Mouse (Mus musculus) liver, embryonic 14.5 days (tissue): ENCODE measurements at regions not wholly inside any gene's neighbourhood (a gene's known extent, or its start where the extent isn't known, plus 50 kb on each side); places are given as distances from the start of the nearest gene placed in this dataset.

Experiments
- ATAC-seq: fragments of 200-750 bp; cut with Nextera tagmentation; 2 replicates; pipeline ENCODE4 v1.8.0; 2017; ENCODE audit warnings: moderate number of reproducible peaks, mild to moderate bottlenecking, moderate library complexity; ENCODE audit not compliant: insufficient read depth
- DNase-seq, 3 experiments: peaks; one replicate each; pipeline ENCODE4 v3.0.0-alpha.2; 2012 to 2013; ENCODE audit warnings: low read depth in 3 of 3, low spot score in 3 of 3
- H3K27ac ChIP-seq: fragments of 300-500 bp; sonication (generic); 2 replicates; pipeline ENCODE4 v1.5.1; 2014; ENCODE audit warnings: moderate library complexity, mild to moderate bottlenecking, control low read depth, inconsistent platforms
- H3K27me3 ChIP-seq: fragments of 300-500 bp; sonication (generic); 2 replicates; pipeline ENCODE4 v1.6.1; 2014; ENCODE audit warnings: mild to moderate bottlenecking, low read length, moderate library complexity; ENCODE audit not compliant: control insufficient read depth, insufficient read depth
- H3K36me3 ChIP-seq: fragments of 300-500 bp; sonication (generic); replicated peaks from 2 replicates; pipeline ENCODE4 v1.6.1; 2014; ENCODE audit warnings: low read depth; ENCODE audit not compliant: control insufficient read depth, insufficient read depth
- H3K4me1 ChIP-seq, 2 experiments: fragments of 200-500 bp in 1 of 2; fragments of 300-500 bp in 1 of 2; sonication (generic) in 1 of 2; replicated peaks; 2 replicates each; pipeline ENCODE4 v1.6.1; 2012 to 2014; ENCODE audit warnings: antibody characterized with exemption in 1 of 2, inconsistent platforms in 1 of 2, low read length in 1 of 2; ENCODE audit not compliant: control insufficient read depth in 2 of 2, insufficient read depth in 2 of 2
- H3K4me2 ChIP-seq: fragments of 300-500 bp; sonication (generic); 2 replicates; pipeline ENCODE4 v1.6.1; 2014; ENCODE audit warnings: low read depth, mild to moderate bottlenecking, control low read depth, moderate library complexity
- H3K4me3 ChIP-seq, 2 experiments: fragments of 200-500 bp in 1 of 2; fragments of 300-500 bp in 1 of 2; sonication (generic) in 1 of 2; 2 replicates each; pipeline ENCODE4 v1.5.1; 2012 to 2014; ENCODE audit warnings: low read depth in 2 of 2, low read length in 2 of 2, mild to moderate bottlenecking in 2 of 2, control low read depth in 1 of 2, inconsistent platforms in 1 of 2, moderate library complexity in 1 of 2; ENCODE audit not compliant: insufficient read depth in 1 of 2
- H3K9ac ChIP-seq: fragments of 300-500 bp; sonication (generic); replicated peaks from 2 replicates; pipeline ENCODE4 v1.6.1; 2014; ENCODE audit warnings: mild to moderate bottlenecking, control low read depth, moderate library complexity
- H3K9me3 ChIP-seq: fragments of 300-500 bp; sonication (generic); 2 replicates; pipeline ENCODE4 v1.6.1; 2016; ENCODE audit warnings: low read length, mixed read lengths; ENCODE audit not compliant: control insufficient read depth
- CTCF ChIP-seq: IDR thresholded peaks from 2 replicates; pipeline ENCODE4 v1.5.1; 2016; ENCODE audit warnings: antibody characterized with exemption, low read depth, control low read depth
- EP300 ChIP-seq: IDR thresholded peaks from 2 replicates; pipeline ENCODE4 v1.6.1; 2016; ENCODE audit warnings: antibody characterized with exemption, low read depth
- WGBS: fragments of 180-500 bp; shearing (Covaris S2); extraction: QIAGEN DNeasy Blood & Tissue Kit; methylation state at CpG from one replicate; pipeline ENCODE4 v1.1.7; 2014; ENCODE audit not compliant: insufficient replicate concordance; 5-methylcytosine and 5-hydroxymethylcytosine counted together

DNA sequence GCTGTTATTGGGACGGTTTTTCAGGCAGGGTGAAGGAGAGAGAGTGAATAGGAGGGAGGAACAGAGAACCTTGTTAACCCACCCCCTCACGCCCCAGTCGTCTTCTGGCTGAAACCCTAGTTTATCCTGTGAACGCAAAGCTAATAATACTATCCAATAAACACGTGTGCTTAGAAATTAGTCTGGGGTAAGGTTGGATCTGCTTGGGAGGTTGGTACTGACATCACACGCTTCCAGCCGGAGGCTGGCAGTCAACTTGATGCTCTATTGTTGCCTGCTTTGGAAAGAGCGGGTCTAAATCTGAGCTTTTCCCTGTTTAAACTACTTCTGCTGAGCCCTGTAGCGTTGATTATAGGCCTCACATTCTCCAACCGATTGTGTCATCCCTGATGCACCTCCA, 138.4 kb upstream of the Mdm1 start:
- H3K9me3 ChIP-seq, result no peaks in the 10 kb centered on the region
- H3K4me2 ChIP-seq, result no peak overlapping the region
- H3K9ac ChIP-seq, result no peak overlapping the region
- 0 out of 4 replicates have a peak, but pooled peaks cover 0 to 2% of the 10 kb centered on the region in 2 experiments for H3K4me1 ChIP-seq
- no peaks in the 10 kb centered on the region for H3K27me3 ChIP-seq
- WGBS, result 59% methylated on average over 10 of the region's 10 CpGs
- no peak overlapping the region for H3K4me3 ChIP-seq
- DNase-seq (no peak), ATAC-seq (no peak)
- H3K36me3 ChIP-seq, result no peaks in the 10 kb centered on the region
- H3K27ac ChIP-seq, result no peak overlapping the region
- TF ChIP-seq CTCF (no peak), EP300 (no peak)

- 57% methylated on average over 16 of the region's 16 CpGs for whole genome bisulfite sequencing
- ATAC-seq (no peak), DNase-seq (no peak)
- no peak overlapping the region for H3K9ac ChIP-seq
- H3K4me1 ChIP-seq, result 0 out of 4 replicates have a peak, but pooled peaks cover 0 to 2% of the 10 kb centered on the region in 2 experiments
- no peaks in the 10 kb centered on the region for H3K36me3 ChIP-seq
- H3K4me3 ChIP-seq, result no peak overlapping the region
- TF ChIP-seq CTCF (no peak), EP300 (no peak)
- no peak overlapping the region for H3K27ac ChIP-seq
- no peaks in the 10 kb centered on the region for H3K27me3 ChIP-seq
- H3K9me3 ChIP-seq, result no peaks in the 10 kb centered on the region
- no peak overlapping the region for H3K4me2 ChIP-seq
These were observed 137.8 kb upstream of the Mdm1 start for GRCm38 (mm10) chr10:118003739-118004361.

GRCm38 (mm10) chr10:118004362-118004958, 137.2 kb upstream of the Mdm1 start:
- WGBS, result 61% methylated on average over 8 of the region's 8 CpGs
- Histone ChIP-seq H3K4me3 (no peak overlapping the region), H3K9me3 (0 out of 2 replicates have a peak, but pooled peaks cover 1% of the 10 kb centered on the region), H3K9ac (no peak overlapping the region), H3K4me2 (no peak overlapping the region), H3K4me1 (0 out of 4 replicates have a peak, but pooled peaks cover 0 to 2% of the 10 kb centered on the region in 2 experiments), H3K27ac (no peak overlapping the region), H3K36me3 (no peaks in the 10 kb centered on the region), H3K27me3 (no peaks in the 10 kb centered on the region)
- TF ChIP-seq EP300 (no peak), CTCF (no peak)
- ATAC-seq, result no peak
- DNase-seq, result no peak

DNA sequence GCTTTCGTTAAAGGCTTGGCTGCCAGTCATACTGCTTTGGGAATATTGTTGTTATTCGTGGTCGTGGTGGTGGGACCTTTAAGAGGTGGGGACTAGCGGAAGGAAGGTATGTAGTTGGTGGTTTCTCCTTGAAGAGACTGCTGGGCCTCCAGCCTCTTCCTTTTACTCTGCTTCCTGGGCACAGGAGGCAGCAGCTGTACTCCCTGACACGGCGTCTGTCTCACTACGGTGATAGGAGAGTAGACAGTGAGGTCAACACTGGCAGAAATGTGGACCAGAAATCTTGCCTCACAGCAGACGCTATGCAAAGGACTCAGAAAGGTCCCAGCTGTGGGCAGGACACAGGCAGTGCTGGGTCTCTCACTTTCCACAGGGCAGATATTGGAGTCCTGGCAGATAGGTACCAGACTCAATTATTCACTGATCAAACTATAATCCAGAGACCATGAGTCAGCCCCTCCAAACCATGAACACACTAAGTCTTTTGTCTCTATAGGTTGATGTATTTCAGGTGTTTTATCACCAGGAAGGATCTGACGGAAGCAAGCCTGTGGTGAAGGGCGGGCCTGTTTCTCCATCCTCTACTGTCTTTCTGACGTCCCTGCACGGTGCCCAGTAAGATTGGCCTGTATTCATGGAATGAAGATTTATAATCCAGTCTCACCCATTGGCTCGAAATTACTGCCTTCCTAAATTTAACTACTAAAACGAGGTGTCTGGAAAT, 134.6 kb upstream of the Mdm1 start:
- Histone ChIP-seq H3K4me3 (no peak overlapping the region), H3K27me3 (no peaks in the 10 kb centered on the region), H3K27ac (no peak overlapping the region), H3K9ac (no peak overlapping the region), H3K4me2 (no peak overlapping the region), H3K36me3 (no peaks in the 10 kb centered on the region), H3K9me3 (0 out of 2 replicates have a peak, but pooled peaks cover 2% of the 10 kb centered on the region), H3K4me1 (peaks cover 0 to 4% of the 10 kb centered on the region in 2 experiments; a peak in 2 of 4 replicates)
- TF ChIP-seq EP300, result no peak
- TF ChIP-seq CTCF, result no peak
- no peak for ATAC-seq
- WGBS, result 22% methylated on average over 14 of the region's 14 CpGs
- DNase-seq, result no peak

DNA sequence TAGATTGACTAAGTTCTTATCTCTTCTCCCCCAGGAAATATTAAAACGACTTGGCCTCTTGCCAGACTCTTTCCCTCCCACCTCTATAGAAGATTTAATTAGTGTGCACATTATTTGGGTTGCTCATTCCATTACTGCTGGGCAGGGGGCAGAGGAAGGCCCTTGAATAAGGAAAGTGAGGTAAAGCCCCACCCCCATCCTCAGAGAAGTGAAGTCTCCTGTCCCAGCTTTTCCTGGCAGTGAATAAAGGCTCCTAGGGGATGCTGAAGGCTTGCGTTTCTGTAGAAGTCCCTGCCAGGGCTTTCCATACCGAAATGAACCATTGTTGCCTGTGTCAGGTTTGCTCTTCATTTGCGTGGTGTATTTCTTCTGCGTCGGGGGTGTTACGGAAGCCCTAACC, 133.8 kb upstream of the Mdm1 start:
- Histone ChIP-seq H3K4me2 (no peak overlapping the region), H3K9ac (no peak overlapping the region), H3K9me3 (0 out of 2 replicates have a peak, but pooled peaks cover 2% of the 10 kb centered on the region), H3K36me3 (no peaks in the 10 kb centered on the region), H3K27me3 (no peaks in the 10 kb centered on the region), H3K4me3 (no peak overlapping the region), H3K27ac (no peak overlapping the region), H3K4me1 (peaks cover 0 to 7% of the 10 kb centered on the region in 2 experiments; a peak in 2 of 4 replicates)
- no peak for ATAC-seq
- WGBS, result 71% methylated on average over 7 of the region's 7 CpGs
- no peak for DNase-seq
- no peak for TF ChIP-seq EP300
- TF ChIP-seq CTCF, result no peak
